Mouse (Mus musculus): Measurements from ENCODE around the gene Prdm1.

- TF ChIP-seq CTCF (IDR thresholded peaks at IDR 0.05; ENCODE audit: control insufficient read depth, insufficient read depth, low read length): no peak
- no peak for TF ChIP-seq POLR2A (IDR thresholded peaks at IDR 0.05; ENCODE audit: borderline replicate concordance, control insufficient read depth, low read depth, low read length)
Observed at GRCm38 (mm10) chr10:44437614-44438013, 90.7 kb downstream of the Prdm1 start.
